In genomic region chr19:41743396-41743795, GRCm38 (mm10) we compare ENCODE assay signal across 9 mouse cellular contexts. TPM values are rescaled to one million over a fixed set of nuclear protein-coding genes. Genes with fewer than 3 reads are reported as not detected.
A peak's percentile ranks its signal among the peaks of the same experiment; 100 is the strongest.
DNase-seq lines count a peak whose midpoint lies in the region; ATAC-seq lines count a peak whose summit lies in the region.
"Had no signal": no experiment of that assay in that cellular context is flagged by ENCODE, and none has a peak within 500 bp of the region (broad histone marks: within the 10 kb centered on the region; RNA-seq: fewer than 3 reads in every experiment).

Gene Slit1 (minus strand): TSS chr19:41743665.

- no peaks in the 10 kb centered on the region for H3K36me3 ChIP-seq in heart, embryonic 13.5 days
- H3K36me3 ChIP-seq: G1E had no signal

- peak within 1 kb of the TSS; percentile 17 for H3K9ac ChIP-seq in heart, embryonic 13.5 days

- peak within 1 kb of the TSS; percentile 78 for H3K4me2 ChIP-seq in heart, embryonic 13.5 days

- WGBS in heart, embryonic 13.5 days: 1% methylated on average over 37 of the region's 44 CpGs

- peaks cover 28% of the 10 kb centered on the region for H3K4me1 ChIP-seq in heart, embryonic 13.5 days

- no peak for DNase-seq in heart, postnatal 36 days
- peak; percentile 28 for DNase-seq in R1 (ENCODE audit: low read depth, low spot score)
- DNase-seq in left cerebral cortex, postnatal 36 days (ENCODE audit: low spot score in 2 of 2): peak; percentile 75 to 76
- DNase-seq in retina, postnatal 1 day: peak; percentile 69
- no peak for DNase-seq in ovary, postnatal 10 days (ENCODE audit: low spot score)
- DNase-seq in spleen, postnatal 10 days (ENCODE audit: low spot score in 2 of 2): no peak

- peaks cover 90% of the 10 kb centered on the region for H3K27me3 ChIP-seq in heart, embryonic 13.5 days (replicated peaks)

- H3K9me3 ChIP-seq in heart, embryonic 13.5 days: no peaks in the 10 kb centered on the region
- H3K9me3 ChIP-seq: G1E had no signal

- H3K4me3 ChIP-seq in heart, embryonic 13.5 days: peak within 1 kb of the TSS; percentile 49

- intact Hi-C loops in heart, postnatal 36 days (cut with DNase I): no loop called here
- intact Hi-C loops in left cerebral cortex, postnatal 36 days (cut with DNase I): loop anchor here (5.0 kb wide), 2 partner anchors 46 to 86 kb away; no protein-coding TSS in a partner anchor

- no peak for ATAC-seq in heart, embryonic 13.5 days (ENCODE audit: extremely low read depth, insufficient number of reproducible peaks, low FRiP score, low TSS enrichment)
- peak; percentile 83 for ATAC-seq in frontal cortex, adult (ENCODE audit: low TSS enrichment)

- H3K27ac ChIP-seq in heart, embryonic 13.5 days (replicated peaks): no peak within 1 kb of the TSS

RNA-seq across cellular contexts. Expression of gene Slit1, which starts in this region (rescaled TPM):
- 0.10 and 0.32 TPM in 2 replicates for polyA plus RNA-seq in heart, embryonic 13.5 days (2015; fragmentation: Nextera tagmentation; extraction: Ambion mirVana)
- under 1 TPM in 1 of 2 experiments, not detected in 1; 0.11 TPM for total RNA-seq in heart, postnatal 36 days (2021)
- 10 to 100 TPM; 47.8 to 59.1 TPM for total RNA-seq in left cerebral cortex, postnatal 36 days (2021)

Comparison
In these comparisons a context has a peak if more than half of its experiments do, and no peak if none do; other contexts are left out.
1. RNA of gene Slit1 (total RNA-seq): 47.8 to 59.1 TPM in left cerebral cortex, postnatal 36 days; 0.11 TPM in heart, postnatal 36 days; every median in the first group is over 10 times any median in the second.
2. DNase-seq: peak in R1 (single experiment), left cerebral cortex, postnatal 36 days (2 of 2) and retina, postnatal 1 day (single experiment); none in heart, postnatal 36 days (0 of 2), ovary, postnatal 10 days (single experiment) and spleen, postnatal 10 days (0 of 2).